Mouse (Mus musculus): ENCODE data around the gene Hoxa7. TPM values are rescaled to one million over a fixed set of nuclear protein-coding genes. Genes with fewer than 3 reads are reported as not detected.

Hoxa7 gene
- polyA plus RNA-seq, 1 experiment: 11.5 TPM

DNA sequence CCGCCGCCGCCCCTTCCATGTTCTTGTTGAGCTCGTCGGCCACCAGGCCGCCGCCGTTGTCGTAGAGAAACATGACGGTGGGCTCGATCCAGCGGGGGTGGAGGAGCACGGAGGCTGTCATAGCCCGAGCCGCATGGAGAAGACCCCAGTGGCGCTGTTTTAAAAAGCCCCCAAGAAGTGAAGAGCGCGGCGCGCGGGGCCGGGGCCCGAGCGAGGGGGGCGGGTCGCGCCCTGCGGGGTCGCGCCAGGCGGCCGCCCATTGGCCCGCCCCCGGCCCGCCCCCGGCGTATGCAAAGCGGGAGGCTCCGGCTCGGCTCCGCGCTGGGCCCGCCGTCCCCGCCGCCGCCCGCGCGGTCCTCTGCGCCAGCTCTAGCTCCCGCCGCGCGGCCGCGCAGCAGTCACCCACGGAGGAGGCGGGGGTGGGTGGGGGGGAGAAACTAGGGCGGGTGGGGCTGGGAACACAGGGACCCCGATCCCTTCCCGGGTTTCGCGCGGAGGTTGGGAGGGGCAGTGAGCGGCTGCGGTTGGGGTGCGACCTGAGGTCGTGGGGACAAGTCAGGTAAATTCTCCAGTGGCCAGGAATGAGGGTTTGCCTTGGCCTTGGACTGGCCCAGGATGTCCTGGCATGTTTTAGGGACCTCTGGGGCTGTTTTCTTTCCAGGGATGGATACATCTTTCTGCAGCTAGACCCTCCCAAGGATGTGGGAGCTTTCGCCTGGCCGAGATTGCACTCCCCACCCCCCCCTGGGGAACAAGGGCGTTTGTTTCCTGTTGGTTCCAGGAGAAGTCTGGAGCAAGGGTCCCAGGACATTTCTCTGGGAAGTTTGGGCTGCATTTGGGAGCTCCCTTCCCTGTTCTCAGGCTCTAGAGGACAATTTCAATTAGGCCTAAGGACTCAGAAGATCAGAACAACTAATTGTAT lies 39.3 kb upstream of the Hoxa7 start, which contains the start of gene Hoxa13:
Gene Hoxa13, minus strand, starts transcription at position 227 of the 922 bp plus-strand sequence.
- Histone ChIP-seq H3K4me3 (ENCODE audit: insufficient read depth, low read depth, low read length) (peak within 1 kb of the TSS; percentile 38), H3K27ac (replicated peaks; ENCODE audit: low read depth, low read length) (no peak within 1 kb of the TSS)

DNA sequence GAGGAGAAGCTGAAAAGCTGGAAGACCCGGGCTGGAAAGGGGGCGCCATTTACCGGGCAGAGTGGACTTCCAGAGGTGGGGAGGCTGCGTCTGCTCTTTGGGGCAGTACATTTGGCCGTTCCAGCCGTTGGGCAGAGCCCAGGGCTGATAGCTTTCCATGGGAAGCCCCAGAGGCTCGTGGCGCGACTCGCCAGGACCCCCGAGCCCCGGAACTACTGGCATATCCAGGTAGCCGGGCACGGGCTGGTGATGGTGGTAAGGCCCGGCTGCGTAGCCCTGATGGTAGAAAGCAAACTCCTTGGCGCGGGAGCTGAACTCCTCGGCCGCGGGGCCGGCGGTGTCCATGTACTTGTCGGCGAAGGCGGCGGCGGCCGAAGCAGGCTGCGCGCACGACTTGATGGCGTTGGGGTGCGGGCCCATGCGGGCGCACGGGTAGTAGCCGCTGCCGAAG lies 38.2 kb upstream of the Hoxa7 start:
- Histone ChIP-seq H3K27ac (replicated peaks; ENCODE audit: low read depth, low read length) (no peak overlapping the region), H3K4me3 (ENCODE audit: insufficient read depth, low read depth, low read length) (peak overlapping the region; percentile 20; the same call in 1 of the 2 replicates), H3K4me1 (ENCODE audit: control insufficient read depth, insufficient read depth, insufficient read length, low read length) (no peaks in the 10 kb centered on the region)

More for the DNA sequence above, 39.3 kb upstream of the Hoxa7 start, which contains the start of gene Hoxa13:
- no peaks in the 10 kb centered on the region for H3K4me1 ChIP-seq (ENCODE audit: control insufficient read depth, insufficient read depth, insufficient read length, low read length)

- Histone ChIP-seq H3K4me1 (ENCODE audit: control insufficient read depth, insufficient read depth, insufficient read length, low read length) (no peaks in the 10 kb centered on the region), H3K4me3 (ENCODE audit: insufficient read depth, low read depth, low read length) (no peak overlapping the region), H3K27ac (replicated peaks; ENCODE audit: low read depth, low read length) (no peak overlapping the region)
These were observed 37.6 kb upstream of the Hoxa7 start for GRCm38 (mm10) chr6:52259081-52259790.

DNA sequence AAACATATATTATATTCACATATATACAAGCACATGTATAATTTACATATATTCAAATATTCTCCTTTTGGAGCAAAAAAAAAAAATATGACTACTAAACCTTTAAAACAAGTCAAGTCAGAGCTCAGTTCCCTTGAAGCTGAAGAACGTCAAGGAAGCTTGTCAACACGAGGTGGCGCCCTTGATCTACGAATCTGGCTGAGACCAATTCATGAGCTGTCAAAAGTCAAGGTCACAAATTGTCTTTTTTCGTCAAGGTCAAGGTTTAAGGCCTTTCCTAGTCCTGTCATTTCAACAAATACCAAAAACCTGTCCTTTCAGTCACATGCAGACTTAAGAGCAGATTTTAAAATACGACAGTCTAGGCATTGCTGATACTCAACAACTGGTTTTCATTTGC lies 35.3 kb upstream of the Hoxa7 start:
- H3K27ac ChIP-seq (replicated peaks; ENCODE audit: low read depth, low read length): no peak overlapping the region
- H3K4me1 ChIP-seq (ENCODE audit: control insufficient read depth, insufficient read depth, insufficient read length, low read length): no peaks in the 10 kb centered on the region
- no peak overlapping the region for H3K4me3 ChIP-seq (ENCODE audit: insufficient read depth, low read depth, low read length)

- H3K4me1 ChIP-seq (ENCODE audit: control insufficient read depth, insufficient read depth, insufficient read length, low read length): no peaks in the 10 kb centered on the region
- H3K27ac ChIP-seq (replicated peaks; ENCODE audit: low read depth, low read length): no peak overlapping the region
- H3K4me3 ChIP-seq (ENCODE audit: insufficient read depth, low read depth, low read length): no peak overlapping the region
These were observed 32.2 kb upstream of the Hoxa7 start for GRCm38 (mm10) chr6:52253511-52254500.

DNA sequence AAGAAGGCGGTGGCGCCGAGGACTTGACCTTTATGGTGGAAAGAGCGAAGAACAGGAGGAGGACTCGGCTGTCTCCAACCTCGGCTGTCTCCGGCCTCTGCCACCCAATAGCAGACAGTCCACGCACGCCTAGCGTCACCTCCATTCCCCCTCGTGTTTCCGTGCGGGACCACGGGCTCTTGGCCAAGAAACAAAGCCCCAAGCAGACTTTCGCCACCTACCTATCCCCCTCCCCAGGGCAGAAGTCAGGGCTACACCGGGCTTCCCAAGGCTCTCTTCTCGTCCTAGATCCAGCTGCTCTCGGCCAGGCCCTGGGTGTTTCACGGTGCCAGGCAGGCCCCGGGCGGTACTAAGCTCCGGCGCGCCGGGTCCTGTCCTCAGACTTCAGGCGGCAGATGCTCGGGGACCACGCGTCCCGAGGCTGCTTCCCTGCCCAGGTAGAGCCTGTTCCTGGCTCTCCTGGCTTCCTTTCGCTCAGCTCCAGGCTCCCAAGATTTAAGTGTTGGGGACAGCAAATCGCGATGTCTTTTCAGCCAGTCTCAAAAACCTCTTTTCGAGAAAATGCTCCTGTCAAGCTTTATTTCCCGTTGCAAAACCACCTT lies 31.2 kb upstream of the Hoxa7 start:
- Histone ChIP-seq H3K4me3 (ENCODE audit: insufficient read depth, low read depth, low read length) (no peak overlapping the region), H3K4me1 (ENCODE audit: control insufficient read depth, insufficient read depth, insufficient read length, low read length) (no peaks in the 10 kb centered on the region), H3K27ac (replicated peaks; ENCODE audit: low read depth, low read length) (no peak overlapping the region)

DNA sequence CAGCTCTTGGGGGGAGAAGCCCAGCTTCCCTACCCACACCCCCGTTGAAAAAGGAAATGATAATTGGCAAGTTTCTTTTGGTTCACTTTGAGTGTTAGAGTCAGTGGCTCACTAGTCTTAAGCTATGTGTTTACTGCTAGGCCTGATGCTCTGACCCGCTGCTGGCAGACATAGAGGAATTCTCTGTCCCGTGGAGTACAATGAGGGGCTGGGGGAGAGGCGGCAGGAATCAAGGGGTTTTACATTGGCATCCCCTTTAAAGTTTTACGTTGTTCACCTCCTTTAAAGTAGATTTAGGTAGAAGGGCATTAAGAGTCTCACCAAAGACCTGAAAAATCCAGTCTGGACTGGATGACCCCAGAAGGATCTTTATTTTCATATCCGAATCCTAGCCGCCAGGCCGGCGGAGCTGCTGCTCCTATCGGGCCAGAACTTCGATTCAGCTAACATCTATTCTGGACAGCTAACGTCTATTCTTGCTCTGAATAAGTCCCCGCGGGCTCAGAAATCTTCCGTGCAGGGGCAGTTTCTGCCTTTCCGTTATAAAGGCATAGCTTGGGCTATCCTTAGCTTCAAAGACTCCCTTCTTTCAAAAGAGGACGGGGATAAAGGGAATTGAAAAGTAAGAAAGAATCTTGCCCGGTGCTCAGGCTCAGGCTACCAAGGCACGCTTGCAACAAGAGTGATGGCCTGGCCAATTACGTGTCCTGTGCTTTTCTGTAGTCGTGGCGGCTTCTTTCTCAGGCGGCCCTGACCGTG lies 30.5 kb upstream of the Hoxa7 start:
- no peak overlapping the region for H3K4me3 ChIP-seq (ENCODE audit: insufficient read depth, low read depth, low read length)
- H3K27ac ChIP-seq (replicated peaks; ENCODE audit: low read depth, low read length): no peak overlapping the region
- H3K4me1 ChIP-seq (ENCODE audit: control insufficient read depth, insufficient read depth, insufficient read length, low read length): no peaks in the 10 kb centered on the region

- Histone ChIP-seq H3K4me3 (ENCODE audit: insufficient read depth, low read depth, low read length) (no peak overlapping the region), H3K4me1 (ENCODE audit: control insufficient read depth, insufficient read depth, insufficient read length, low read length) (no peaks in the 10 kb centered on the region), H3K27ac (replicated peaks; ENCODE audit: low read depth, low read length) (no peak overlapping the region)
These were observed 29.7 kb upstream of the Hoxa7 start for GRCm38 (mm10) chr6:52251177-52251879.

DNA sequence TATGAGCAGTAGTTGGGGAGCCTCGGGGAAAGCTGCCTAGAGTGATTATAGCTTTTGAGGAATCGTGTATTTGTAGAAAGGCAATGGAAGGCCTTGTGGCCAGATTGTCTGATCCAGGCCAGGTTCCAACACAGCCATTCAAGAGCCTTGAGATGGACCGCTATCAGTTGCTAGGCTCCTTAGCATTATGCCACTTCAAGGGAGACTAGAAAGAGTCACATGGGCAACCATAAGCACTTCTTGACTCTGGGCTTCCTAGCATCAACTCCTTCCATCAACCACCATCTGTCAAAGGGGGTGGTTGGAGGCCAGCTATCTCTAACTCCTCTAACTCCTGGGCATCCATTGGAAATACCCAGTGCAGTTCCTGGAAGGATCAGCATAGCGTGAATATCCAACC lies 28.2 kb upstream of the Hoxa7 start:
- Histone ChIP-seq H3K4me3 (ENCODE audit: insufficient read depth, low read depth, low read length) (no peak overlapping the region), H3K27ac (replicated peaks; ENCODE audit: low read depth, low read length) (no peak overlapping the region), H3K4me1 (ENCODE audit: control insufficient read depth, insufficient read depth, insufficient read length, low read length) (no peaks in the 10 kb centered on the region)

DNA sequence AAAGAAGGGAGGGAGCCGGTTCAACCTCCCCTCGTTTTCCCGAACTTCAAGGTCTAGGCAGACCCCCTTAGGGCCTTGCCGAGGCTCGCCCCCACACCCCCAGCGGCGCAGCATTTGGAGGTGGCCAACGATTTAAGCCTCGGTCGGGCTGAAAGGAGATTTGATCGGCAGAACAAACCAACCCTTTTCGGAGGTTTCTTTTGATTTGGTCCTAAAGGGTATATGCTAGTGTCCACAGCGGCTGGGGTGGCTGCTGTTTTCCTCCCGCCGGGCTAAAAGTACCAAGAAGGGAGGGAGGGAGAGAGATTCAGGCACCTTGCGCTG lies 27.7 kb upstream of the Hoxa7 start:
- H3K27ac ChIP-seq (replicated peaks; ENCODE audit: low read depth, low read length): no peak overlapping the region
- H3K4me3 ChIP-seq (ENCODE audit: insufficient read depth, low read depth, low read length): no peak overlapping the region

DNA sequence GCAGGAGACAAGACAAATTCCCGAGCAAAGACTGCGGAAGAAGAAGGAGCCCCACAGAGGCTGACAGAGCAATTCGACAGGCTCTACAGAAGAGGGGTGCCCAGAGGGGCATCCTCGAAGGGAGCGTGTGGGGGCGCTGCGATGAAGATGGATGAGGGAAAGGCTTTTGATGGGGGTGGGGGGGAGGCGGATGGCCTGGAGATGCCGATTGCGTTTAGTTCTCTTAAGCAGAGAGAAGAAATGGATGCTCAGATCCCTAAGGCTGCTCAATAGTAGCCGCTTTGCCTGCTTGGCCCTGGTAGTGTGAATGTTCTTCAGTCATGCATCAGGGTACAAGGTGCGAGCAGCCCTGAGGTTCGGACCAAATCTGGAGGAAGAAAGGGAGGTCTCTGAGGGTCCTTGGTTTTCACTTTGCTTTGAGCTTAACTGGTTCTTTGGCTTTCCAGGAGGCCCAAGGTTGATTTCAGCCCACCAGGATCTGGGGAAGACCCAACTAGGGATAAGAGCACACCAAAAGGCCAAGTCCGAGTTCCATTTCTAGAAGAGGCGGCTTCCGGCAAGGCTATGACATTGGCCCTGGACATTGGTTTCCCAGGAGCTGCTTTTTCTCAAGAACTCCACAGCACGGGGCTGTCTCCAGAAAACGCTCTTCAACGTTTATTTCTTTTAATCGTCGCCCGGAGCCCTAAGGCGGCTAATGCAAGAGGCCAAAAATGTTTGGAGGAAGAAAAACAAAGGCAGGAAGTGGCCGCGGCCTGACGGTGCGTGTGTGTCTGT lies 27.2 kb upstream of the Hoxa7 start:
- no peaks in the 10 kb centered on the region for H3K4me1 ChIP-seq (ENCODE audit: control insufficient read depth, insufficient read depth, insufficient read length, low read length)
- H3K27ac ChIP-seq (replicated peaks; ENCODE audit: low read depth, low read length): no peak overlapping the region
- no peak overlapping the region for H3K4me3 ChIP-seq (ENCODE audit: insufficient read depth, low read depth, low read length)

More for the DNA sequence above, 27.7 kb upstream of the Hoxa7 start:
- no peaks in the 10 kb centered on the region for H3K4me1 ChIP-seq (ENCODE audit: control insufficient read depth, insufficient read depth, insufficient read length, low read length)

DNA sequence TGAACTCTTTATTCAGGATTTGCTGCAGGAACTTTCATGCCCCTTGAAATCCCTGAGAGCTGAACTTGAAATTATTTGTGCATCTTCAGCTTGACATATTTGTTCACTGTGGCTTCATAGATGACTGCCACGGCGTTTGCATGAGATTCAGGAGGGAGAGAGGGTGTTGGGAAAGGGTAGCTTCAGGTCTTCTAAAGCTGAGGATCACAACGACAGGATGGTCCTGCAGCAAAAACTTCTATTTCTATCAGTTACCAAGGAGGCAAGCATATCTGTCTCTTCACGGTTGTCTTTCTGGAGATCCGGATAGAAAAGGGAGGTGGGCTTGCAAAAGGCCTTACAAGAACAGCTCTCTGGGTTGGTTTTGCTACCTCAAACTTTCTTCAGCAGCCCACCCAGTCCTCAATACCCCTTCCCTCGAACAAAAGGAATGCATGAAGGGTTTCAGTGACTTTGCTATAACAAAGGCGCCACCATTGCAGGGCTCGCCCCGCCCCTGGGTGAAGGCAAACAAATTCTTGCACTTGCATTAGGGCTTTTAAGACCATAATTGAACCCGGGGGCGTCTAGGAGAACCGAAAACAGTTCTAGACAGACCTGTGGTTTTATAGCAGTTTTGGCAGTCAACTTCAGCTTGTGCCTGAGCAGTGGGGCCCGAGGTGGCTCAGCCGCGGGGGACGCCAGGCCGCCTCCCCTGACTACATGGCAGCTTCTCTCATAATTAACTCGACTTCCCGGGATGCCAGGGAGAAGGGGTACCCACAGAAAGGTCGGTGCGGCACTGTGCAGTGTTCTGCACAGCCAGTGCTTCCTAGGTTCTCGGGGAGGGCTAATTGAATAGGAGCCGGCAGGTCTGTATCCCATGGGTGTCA lies 26.3 kb upstream of the Hoxa7 start:
- H3K27ac ChIP-seq (replicated peaks; ENCODE audit: low read depth, low read length): no peak overlapping the region
- H3K4me1 ChIP-seq (ENCODE audit: control insufficient read depth, insufficient read depth, insufficient read length, low read length): no peaks in the 10 kb centered on the region
- no peak overlapping the region for H3K4me3 ChIP-seq (ENCODE audit: insufficient read depth, low read depth, low read length)

All from brown adipose tissue, adult 24 weeks (tissue).